Mouse (Mus musculus) frontal cortex, postnatal 10 days (tissue): ENCODE measurements around the gene Atg14.
A peak's percentile ranks its signal among the peaks of the same experiment; 100 is the strongest.
"Not testable (repeated sequence)": the region's sequence is repeated elsewhere in the genome, so short reads cannot be mapped to it uniquely, and the experiment has no call there.

Experiments used
- DNase-seq, 2 experiments: peaks; one replicate each; pipeline ENCODE4 v3.0.0; 2022; ENCODE audit warnings: low spot score in 2 of 2, mixed read lengths in 1 of 2

The Atg14 gene

GRCm38 (mm10) chr14:47570549-47570948, at the start of gene Atg14:
Atg14 (minus strand) TSS chr14:47570649.
- not testable (repeated sequence) for DNase-seq

DNA sequence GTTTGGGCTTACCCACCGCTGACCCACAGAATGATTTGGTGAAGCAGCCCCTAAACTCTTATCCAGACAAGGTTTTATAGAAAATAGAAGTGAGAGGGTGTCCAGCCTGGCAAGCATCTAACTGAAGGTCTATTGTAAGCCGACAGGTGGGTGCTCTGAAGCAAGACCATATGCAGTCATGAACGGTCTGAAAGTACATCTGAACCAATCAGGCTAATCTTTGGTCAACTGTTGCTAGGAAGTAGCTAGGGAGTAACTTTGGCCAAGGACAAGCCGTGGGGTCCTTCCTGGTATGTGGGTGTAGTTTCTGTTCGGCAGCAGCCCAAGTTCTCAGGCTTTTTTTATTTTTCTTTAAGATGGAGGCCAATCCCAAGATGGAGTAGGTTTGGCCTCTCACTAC, 48.4 kb upstream of the Atg14 start:
- no peak for DNase-seq

DNA sequence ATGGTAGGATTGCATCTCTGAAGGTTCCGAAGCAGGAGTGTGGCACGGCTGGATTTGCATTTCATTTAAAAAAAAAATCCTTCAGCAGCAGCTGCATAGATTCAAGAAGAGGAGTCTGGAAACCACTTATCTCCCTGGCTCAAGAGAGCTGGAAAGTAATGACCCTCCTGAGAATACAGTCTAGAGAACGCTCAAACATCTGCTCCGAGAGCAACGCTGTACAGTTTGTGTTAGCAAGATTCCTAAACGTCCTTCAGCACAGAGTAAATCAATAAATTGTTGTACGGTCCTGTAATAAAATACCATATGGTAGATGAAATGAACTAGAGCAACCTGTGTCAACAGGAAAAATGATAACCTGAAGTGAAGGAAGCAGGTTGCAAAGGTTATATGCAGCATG, 42.8 kb upstream of the Atg14 start:
- no peak for DNase-seq

DNA sequence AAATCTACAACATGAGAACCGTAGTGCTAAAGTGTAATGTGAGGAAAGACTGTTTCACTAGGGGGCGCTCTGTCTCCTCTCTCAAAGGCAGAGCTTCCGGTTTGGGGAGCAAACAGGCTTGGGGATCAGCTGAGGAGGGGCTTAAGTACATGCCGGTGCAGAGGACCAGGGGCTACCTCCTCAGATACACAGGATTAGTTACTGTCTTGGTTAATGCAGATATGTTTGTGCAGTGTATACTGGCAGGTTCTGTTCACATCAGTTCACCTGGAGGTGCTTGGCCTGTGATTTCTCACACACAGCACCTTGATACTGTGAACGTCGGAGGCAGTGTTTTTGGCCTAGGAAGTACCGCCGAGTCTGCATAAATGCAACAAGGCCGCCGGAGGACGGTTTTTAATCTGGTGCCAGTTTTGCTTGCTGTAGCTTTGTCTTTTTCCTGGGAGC, 27.5 kb upstream of the Atg14 start:
- DNase-seq, result peak; percentile 47 to 51

DNA sequence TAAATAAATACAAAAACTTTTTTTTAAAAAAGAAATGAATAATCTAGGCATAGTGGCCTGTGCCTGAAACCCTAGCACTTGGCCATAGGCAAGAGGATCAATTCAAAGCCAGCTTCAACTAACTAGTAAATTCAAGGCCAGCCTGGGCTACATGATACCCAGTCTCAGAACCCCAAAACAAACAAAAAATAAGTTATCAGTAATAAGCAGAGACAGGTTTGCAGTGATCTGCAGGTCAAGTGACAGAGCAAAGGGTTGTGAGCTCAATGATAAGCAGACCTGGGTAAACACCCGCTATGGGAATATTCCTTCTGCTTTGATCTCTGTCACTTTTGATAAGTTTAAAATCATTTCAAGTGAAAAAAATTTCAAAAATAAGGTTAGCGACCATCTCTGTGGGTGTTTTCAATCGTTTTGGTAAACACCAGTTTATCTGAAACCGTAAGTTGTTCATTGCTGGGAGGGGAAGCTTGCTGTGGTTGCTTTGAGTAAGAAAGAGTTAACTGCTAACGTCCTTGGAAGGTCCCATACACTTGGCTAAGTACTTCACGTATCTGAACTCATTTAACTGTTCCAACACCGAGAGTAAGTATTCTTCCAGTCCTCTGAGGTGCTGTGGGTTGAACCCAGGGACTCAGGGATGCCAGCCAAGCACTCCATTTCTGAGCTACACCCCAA, 24.1 kb upstream of the Atg14 start:
- DNase-seq, result no peak

DNA sequence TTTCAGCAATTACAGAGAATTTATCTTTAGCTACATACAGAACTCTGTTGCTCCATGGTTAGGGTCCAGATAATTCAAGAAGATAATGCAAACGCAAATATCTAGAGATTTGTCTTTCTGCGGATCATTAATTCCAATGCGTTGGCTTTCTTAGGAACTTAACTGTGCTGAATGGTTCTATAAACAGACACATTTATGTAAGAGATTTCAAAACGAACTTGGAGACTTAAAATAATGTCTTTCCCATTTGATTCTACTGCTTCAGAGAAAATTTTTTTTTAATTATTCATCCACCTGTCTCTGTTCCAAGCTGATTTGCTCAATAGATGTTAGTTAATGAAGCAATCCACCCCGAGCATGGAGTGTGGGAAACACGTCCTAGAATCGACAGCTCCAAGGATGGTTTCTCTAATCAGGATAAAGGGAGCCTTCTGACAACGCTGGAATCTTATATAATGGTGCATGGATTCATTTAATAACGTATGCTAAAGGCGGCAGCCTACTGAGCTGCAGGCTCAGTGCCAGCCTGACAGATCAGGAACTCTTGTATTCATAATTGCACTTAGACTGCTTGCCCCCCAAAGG, 20.0 kb upstream of the Atg14 start:
- no peak for DNase-seq

DNA sequence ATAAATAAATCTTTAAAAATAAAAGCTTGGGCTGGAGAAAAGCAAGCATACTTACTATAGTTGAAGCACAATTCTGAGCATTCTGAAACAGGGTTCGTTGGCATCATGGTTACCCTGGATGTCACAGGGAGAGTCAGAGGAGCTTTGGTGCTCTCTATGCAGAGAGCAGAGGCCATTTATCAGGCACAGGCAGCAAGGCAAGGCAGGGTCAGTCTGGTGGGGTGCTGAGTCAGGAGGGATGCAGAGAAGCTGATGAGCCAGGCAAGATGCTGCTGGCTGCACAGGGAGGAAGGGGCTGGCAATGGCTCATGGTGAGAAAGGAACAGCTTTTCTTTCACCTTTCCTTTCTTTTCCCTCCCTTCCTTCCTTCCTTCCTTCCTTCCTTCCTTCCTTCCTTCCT, 19.0 kb upstream of the Atg14 start:
- DNase-seq, result no peak

DNA sequence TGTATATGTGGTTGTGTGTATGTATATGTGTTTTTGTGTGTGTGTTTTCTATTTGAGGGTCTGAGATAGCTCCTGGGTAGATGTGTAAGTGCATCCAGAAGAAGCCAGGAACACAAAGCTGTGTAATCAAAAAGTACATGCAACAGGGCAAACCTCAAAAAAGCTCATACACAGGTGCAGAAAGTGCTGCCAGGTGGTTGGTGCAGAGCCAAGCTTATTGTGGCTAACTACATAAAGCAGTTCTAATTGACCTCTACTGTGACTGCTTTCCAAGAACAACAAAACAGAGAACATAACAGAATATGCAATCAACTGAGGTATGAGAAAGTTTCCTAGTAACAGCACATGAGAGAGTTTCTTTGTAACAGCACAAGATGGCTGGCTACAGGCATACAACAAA, 13.9 kb upstream of the Atg14 start:
- no peak for DNase-seq

DNA sequence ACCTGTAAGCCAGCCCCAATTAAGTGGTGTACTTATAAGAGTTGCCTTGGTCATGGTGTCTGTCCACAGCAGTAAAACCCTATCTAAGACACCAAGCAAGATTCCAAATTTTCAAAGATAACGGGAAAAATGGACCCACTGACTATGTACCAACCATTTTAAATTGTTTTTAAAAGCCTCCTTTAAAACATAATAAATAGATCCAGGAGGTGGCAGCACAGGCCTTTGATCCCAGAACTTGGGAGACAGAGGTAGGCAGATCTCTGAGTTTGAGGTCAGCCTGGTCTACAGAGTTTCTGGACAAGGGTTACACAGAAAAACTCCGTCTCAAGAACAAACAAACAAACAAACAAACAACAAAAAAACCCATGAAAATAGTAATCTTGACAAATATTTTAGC, 11.2 kb upstream of the Atg14 start:
- DNase-seq, result no peak

GRCm38 (mm10) chr14:47581280-47581679, 10.8 kb upstream of the Atg14 start:
- no peak for DNase-seq

- DNase-seq, result no peak
These were observed 7.6 kb upstream of the Atg14 start for GRCm38 (mm10) chr14:47578086-47578485.

GRCm38 (mm10) chr14:47576687-47577086, 6.2 kb upstream of the Atg14 start:
- no peak for DNase-seq

DNA sequence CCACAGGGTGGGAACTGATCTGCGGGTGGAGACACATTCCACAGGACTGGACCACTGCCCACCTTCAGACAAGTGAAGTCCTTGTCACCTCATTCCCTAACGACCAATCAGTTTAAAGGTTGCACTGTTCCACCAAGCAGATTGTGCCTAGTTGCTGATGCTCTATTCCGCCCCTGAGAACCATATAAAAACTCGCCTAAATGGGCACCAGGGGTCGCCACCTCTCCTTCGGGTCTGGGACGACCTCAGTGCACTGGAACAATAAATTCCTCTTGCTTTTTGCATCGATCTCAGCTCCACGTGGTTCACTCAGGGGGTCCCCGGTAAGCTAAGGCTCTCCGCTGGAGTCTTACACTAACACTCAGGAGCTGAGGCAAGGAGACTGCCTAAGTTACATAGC, 4.3 kb upstream of the Atg14 start:
- no peak for DNase-seq

GRCm38 (mm10) chr14:47572707-47573106, 2.3 kb upstream of the Atg14 start:
- DNase-seq, result no peak

DNA sequence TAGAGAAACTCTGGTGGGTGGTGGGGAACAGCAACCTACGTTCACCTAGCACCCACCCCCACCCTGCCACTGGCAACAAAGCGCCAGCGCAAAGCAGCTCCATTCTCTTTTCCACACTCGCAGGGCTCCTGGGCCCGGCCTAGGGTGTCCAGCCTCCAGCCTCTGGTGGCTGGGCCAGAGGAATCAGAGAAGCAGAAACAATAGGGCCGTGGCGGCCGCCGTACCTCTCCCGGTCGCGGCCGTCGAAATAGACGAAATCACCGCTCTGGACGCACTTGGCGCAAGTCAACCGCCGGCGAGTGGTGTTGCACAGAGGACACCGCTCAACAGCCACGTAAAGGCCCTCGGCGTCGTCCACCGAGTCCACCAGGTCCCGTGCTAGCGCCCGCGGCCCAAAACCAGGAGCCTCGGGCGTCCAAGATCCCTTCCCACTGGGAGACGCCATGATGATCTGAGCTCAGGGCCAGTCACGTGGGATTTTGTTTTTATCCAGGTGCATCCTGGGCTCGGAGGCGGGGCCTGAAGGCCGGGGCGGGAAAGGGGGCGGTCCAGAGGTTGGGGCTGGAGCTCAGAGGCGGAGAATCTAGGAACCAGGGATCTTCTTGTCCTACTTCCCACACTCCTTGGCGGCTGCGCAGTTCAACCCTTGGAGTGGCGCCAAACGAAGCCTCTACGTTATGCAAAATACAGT, 2.3 kb downstream of the Atg14 start:
- DNase-seq, result peak; percentile 93 to 94

- DNase-seq, result no peak
These were observed 7.3 kb downstream of the Atg14 start for GRCm38 (mm10) chr14:47563106-47563505.

DNA sequence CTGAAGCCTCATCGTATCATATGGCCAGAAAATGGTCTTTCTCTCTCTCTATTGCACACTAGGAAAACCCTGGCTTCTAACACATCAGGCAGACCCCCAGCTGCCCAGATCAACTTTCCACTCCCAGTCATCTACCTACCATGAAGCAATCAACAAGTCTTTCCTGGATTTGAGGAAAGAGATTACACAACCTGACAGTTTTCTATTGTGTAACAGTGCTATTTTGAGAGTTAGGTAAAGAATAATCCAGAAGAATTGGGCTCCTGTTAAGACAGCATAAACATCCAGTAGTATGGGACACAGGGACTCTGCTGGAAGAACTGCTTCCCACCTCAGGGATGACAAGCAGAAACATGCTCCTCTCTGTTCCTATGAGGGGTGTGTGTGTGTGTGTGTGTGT, 7.9 kb downstream of the Atg14 start:
- no peak for DNase-seq

- DNase-seq, result no peak
These were observed 9.7 kb downstream of the Atg14 start for GRCm38 (mm10) chr14:47560714-47561113.

GRCm38 (mm10) chr14:47555225-47555624, 15.2 kb downstream of the Atg14 start:
- no peak for DNase-seq

GRCm38 (mm10) chr14:47554236-47554635, 16.2 kb downstream of the Atg14 start:
- no peak for DNase-seq

GRCm38 (mm10) chr14:47553380-47553779, 17.1 kb downstream of the Atg14 start:
- DNase-seq, result no peak

DNA sequence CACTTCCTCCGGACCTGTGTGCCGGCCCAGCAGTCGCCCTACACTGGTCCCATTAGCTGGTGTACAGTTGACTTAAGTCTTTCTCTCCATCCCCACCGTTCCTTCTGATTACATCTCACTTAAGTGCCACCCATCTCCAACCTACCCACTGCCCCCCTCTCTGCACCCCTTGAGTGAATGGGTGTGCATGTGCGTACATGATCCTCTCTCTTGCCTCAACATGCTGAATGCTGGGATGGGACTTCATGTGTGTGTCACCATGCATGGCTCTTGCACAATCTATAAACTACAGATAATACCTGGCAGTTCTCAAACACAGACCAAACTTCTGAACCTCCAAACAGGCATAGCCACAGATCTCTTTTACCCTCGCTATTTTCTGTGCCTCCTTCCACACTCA, 18.8 kb downstream of the Atg14 start:
- DNase-seq, result no peak

DNA sequence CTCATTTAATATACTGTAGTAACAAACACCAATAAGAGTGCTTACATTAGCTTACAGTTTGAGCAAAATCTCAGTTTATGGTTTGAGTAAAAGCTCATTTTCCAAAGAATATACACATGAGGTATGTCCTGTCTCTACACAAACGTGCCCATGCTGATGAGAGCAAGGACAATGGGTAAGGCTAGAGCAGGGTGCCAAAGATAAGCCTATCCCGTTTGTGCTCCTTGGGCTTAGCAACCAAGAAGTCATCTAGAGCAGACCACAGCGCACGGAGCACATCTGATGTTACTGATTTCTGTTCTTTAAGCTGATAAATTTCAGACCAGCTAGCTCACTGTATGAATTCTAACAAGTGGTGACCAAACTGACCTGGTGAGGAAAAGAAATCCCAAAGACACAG, 25.6 kb downstream of the Atg14 start:
- DNase-seq, result no peak
